Mouse (Mus musculus): ENCODE results near the gene Fam83g. TPM values are rescaled to one million over a fixed set of nuclear protein-coding genes. Genes with fewer than 3 reads are reported as not detected.

Fam83g gene
- total and polyA plus RNA-seq, 3 experiments, result 19.1 to 63.7 (median 19.2) TPM

GRCm38 (mm10) chr11:61674839-61675159 lies 9.1 kb upstream of the Fam83g start:
- peak; percentile 92 for DNase-seq (ENCODE audit: extremely low read depth)

GRCm38 (mm10) chr11:61675332-61675731 lies 8.6 kb upstream of the Fam83g start:
- Histone ChIP-seq H3K36me3 (replicated peaks in 1 of 2; ENCODE audit: control insufficient read depth in 1 of 2, insufficient read depth in 1 of 2, low read length in 1 of 2) (peaks cover 34 to 39% of the 10 kb centered on the region in 2 experiments), H3K27me3 (replicated peaks) (no peaks in the 10 kb centered on the region), H3K4me1 (ENCODE audit: control insufficient read depth in 1 of 2, insufficient read depth in 2 of 2) (peaks cover 58 to 99% of the 10 kb centered on the region in 2 experiments), H3K27ac (ENCODE audit: insufficient read depth, low read depth) (peak overlapping the region; percentile 90), H3K4me3 (replicated peaks in 1 of 3; ENCODE audit: low read depth in 2 of 3, low read length in 2 of 3, poor library complexity in 1 of 3) (peak overlapping the region in 1 of 3 experiments; percentile 9), H3K9ac (ENCODE audit: insufficient read depth, low read depth) (peak overlapping the region; percentile 65), H3K4me2 (ENCODE audit: insufficient read depth, low read depth, poor library complexity, severe bottlenecking) (peak overlapping the region; percentile 40), H3K79me2 (replicated peaks; ENCODE audit: control insufficient read depth, extremely low read depth, insufficient read depth, poor library complexity, severe bottlenecking) (0 out of 2 replicates have a peak, but pooled peaks cover 1% of the 10 kb centered on the region), H3K9me3 (replicated peaks; ENCODE audit: low read length) (no peaks in the 10 kb centered on the region)
- dilution Hi-C loops (cut with MboI; ENCODE audit: extremely low pct_ligation_motif_present, extremely low pct_unique_long_range_greater_than_20kb, low sequenced_read_pairs), result no loop called here
- peak; percentile 86 for DNase-seq (ENCODE audit: extremely low read depth)
- in situ Hi-C loops (cut with MboI; ENCODE audit: low pct_ligation_motif_present, low pct_unique_long_range_greater_than_20kb, low sequenced_read_pairs), result no loop called here
- TF ChIP-seq KAT2A (IDR thresholded peaks at IDR 0.05; ENCODE audit: insufficient replicate concordance, low read length) (no peak), RCOR1 (conservative IDR thresholded peaks at IDR 0.05; ENCODE audit: low read depth, low read length) (peak; percentile 88), ZKSCAN1 (IDR thresholded peaks at IDR 0.05; ENCODE audit: borderline replicate concordance, low read depth, low read length) (peak; percentile 58; the same call in 1 of the 2 replicates), CHD1 (IDR thresholded peaks at IDR 0.05; ENCODE audit: low read depth, low read length) (peak; percentile 98), TBP (conservative IDR thresholded peaks at IDR 0.05; ENCODE audit: low read depth, low read length) (peak; percentile 83), TCF12 (IDR thresholded peaks at IDR 0.05; ENCODE audit: low read depth, low read length) (peak; percentile 95), HCFC1 (IDR thresholded peaks at IDR 0.05; ENCODE audit: low read depth, low read length) (no peak; the same call in 1 of the 2 replicates), NELFE (IDR thresholded peaks at IDR 0.05; ENCODE audit: low read depth, low read length) (peak; percentile 53; the same call in 1 of the 2 replicates), ZNF384 (IDR thresholded peaks at IDR 0.05; ENCODE audit: low read depth, low read length) (peak; percentile 28; the same call in 1 of the 2 replicates), UBTF (IDR thresholded peaks at IDR 0.05; ENCODE audit: low read depth, low read length) (0 out of 2 replicates have a peak, but pooled peaks have one; percentile 28), MXI1 (IDR thresholded peaks at IDR 0.05; ENCODE audit: low read depth, low read length) (peak; percentile 72), MAZ (IDR thresholded peaks at IDR 0.05; ENCODE audit: low read depth, low read length) (peak; percentile 85; the same call in 1 of the 2 replicates), CHD2 (IDR thresholded peaks at IDR 0.05; ENCODE audit: low read length) (peak; percentile 71), JUN (IDR thresholded peaks at IDR 0.05; ENCODE audit: insufficient read depth, low read depth, low read length) (peak; percentile 50; the same call in 1 of the 2 replicates), ETS1 (conservative IDR thresholded peaks at IDR 0.05; ENCODE audit: low read depth, low read length) (peak; percentile 90), MAX (IDR thresholded peaks at IDR 0.05; ENCODE audit: low read length) (peak; percentile 79), SIN3A (IDR thresholded peaks at IDR 0.05; ENCODE audit: low read length) (peak; percentile 73; the same call in 1 of the 2 replicates), EP300 (IDR thresholded peaks at IDR 0.05; ENCODE audit: low read length) (peak; percentile 88), ELF1 (IDR thresholded peaks at IDR 0.05; ENCODE audit: low read depth, low read length) (peak; percentile 44), PAX5 (IDR thresholded peaks at IDR 0.05; ENCODE audit: low read length) (no peak), RAD21 (IDR thresholded peaks at IDR 0.05; ENCODE audit: low read depth, low read length) (no peak; the same call in 1 of the 2 replicates), BHLHE40 (IDR thresholded peaks at IDR 0.05; ENCODE audit: low read depth, low read length) (peak; percentile 83), ZC3H11A (IDR thresholded peaks at IDR 0.05; ENCODE audit: low read depth, low read length) (no peak), MYC (IDR thresholded peaks at IDR 0.05; ENCODE audit: low read depth, low read length) (peak; percentile 83), ZMIZ1 (IDR thresholded peaks at IDR 0.05; ENCODE audit: low read depth, low read length) (peak; percentile 41; the same call in 1 of the 2 replicates)

More at GRCm38 (mm10) chr11:61674839-61675159, 9.1 kb upstream of the Fam83g start:
- TF ChIP-seq MEF2A (IDR thresholded peaks at IDR 0.05; ENCODE audit: borderline replicate concordance, low read depth, low read length) (peak; percentile 7; the same call in 1 of the 2 replicates), HCFC1 (IDR thresholded peaks at IDR 0.05; ENCODE audit: low read depth, low read length) (no peak), POLR2AphosphoS2 (IDR thresholded peaks at IDR 0.05; ENCODE audit: low read depth, low read length) (peak; percentile 94), MYC (IDR thresholded peaks at IDR 0.05; ENCODE audit: low read depth, low read length) (no peak), UBTF (IDR thresholded peaks at IDR 0.05; ENCODE audit: low read depth, low read length) (peak; percentile 76), IRF4 (IDR thresholded peaks at IDR 0.05; ENCODE audit: low read depth, low read length) (0 out of 2 replicates have a peak, but pooled peaks have one; percentile 3), MAZ (IDR thresholded peaks at IDR 0.05; ENCODE audit: low read depth, low read length) (no peak; the same call in 1 of the 2 replicates), RAD21 (IDR thresholded peaks at IDR 0.05; ENCODE audit: low read depth, low read length) (peak; percentile 20), NRF1 (IDR thresholded peaks at IDR 0.05; ENCODE audit: low read depth, low read length) (peak; percentile 52), ELF1 (IDR thresholded peaks at IDR 0.05; ENCODE audit: low read depth, low read length) (peak; percentile 7; the same call in 1 of the 2 replicates), SMC3 (IDR thresholded peaks at IDR 0.05; ENCODE audit: low read depth, low read length) (peak; percentile 50), USF2 (conservative IDR thresholded peaks at IDR 0.05; ENCODE audit: low read depth, low read length) (0 out of 2 replicates have a peak, but pooled peaks have one; percentile 7), RCOR1 (conservative IDR thresholded peaks at IDR 0.05; ENCODE audit: low read depth, low read length) (no peak), CHD2 (IDR thresholded peaks at IDR 0.05; ENCODE audit: low read length) (peak; percentile 77; the same call in 1 of the 2 replicates), KAT2A (IDR thresholded peaks at IDR 0.05; ENCODE audit: insufficient replicate concordance, low read length) (no peak), CTCF (conservative IDR thresholded peaks at IDR 0.05 in 1 of 2, IDR thresholded peaks at IDR 0.05 in 1 of 2; ENCODE audit: low read depth in 2 of 2, low read length in 2 of 2) (peak; percentile 23 to 69; a peak in 2 of 4 replicates), ZMIZ1 (IDR thresholded peaks at IDR 0.05; ENCODE audit: low read depth, low read length) (peak; percentile 60)
- Histone ChIP-seq H3K4me1 (ENCODE audit: control insufficient read depth in 1 of 2, insufficient read depth in 2 of 2) (peaks cover 58 to 99% of the 10 kb centered on the region in 2 experiments), H3K36me3 (replicated peaks in 1 of 2; ENCODE audit: control insufficient read depth in 1 of 2, insufficient read depth in 1 of 2, low read length in 1 of 2) (peaks cover 39 to 44% of the 10 kb centered on the region in 2 experiments), H3K27ac (ENCODE audit: insufficient read depth, low read depth) (peak overlapping the region; percentile 90), H3K27me3 (replicated peaks) (no peaks in the 10 kb centered on the region), H3K9ac (ENCODE audit: insufficient read depth, low read depth) (peak overlapping the region; percentile 65), H3K4me3 (replicated peaks in 1 of 3; ENCODE audit: low read depth in 2 of 3, low read length in 2 of 3, poor library complexity in 1 of 3) (no peak overlapping the region), H3K79me2 (replicated peaks; ENCODE audit: control insufficient read depth, extremely low read depth, insufficient read depth, poor library complexity, severe bottlenecking) (0 out of 2 replicates have a peak, but pooled peaks cover 3% of the 10 kb centered on the region), H3K9me3 (replicated peaks; ENCODE audit: low read length) (no peaks in the 10 kb centered on the region), H3K4me2 (ENCODE audit: insufficient read depth, low read depth, poor library complexity, severe bottlenecking) (peak overlapping the region; percentile 40)
- dilution Hi-C loops (cut with MboI; ENCODE audit: extremely low pct_ligation_motif_present, extremely low pct_unique_long_range_greater_than_20kb, low sequenced_read_pairs), result no loop called here
- in situ Hi-C loops (cut with MboI; ENCODE audit: low pct_ligation_motif_present, low pct_unique_long_range_greater_than_20kb, low sequenced_read_pairs), result no loop called here

Data from CH12.LX (cell line).